Mouse (Mus musculus): ENCODE data around the gene Nr2e1.

DNA sequence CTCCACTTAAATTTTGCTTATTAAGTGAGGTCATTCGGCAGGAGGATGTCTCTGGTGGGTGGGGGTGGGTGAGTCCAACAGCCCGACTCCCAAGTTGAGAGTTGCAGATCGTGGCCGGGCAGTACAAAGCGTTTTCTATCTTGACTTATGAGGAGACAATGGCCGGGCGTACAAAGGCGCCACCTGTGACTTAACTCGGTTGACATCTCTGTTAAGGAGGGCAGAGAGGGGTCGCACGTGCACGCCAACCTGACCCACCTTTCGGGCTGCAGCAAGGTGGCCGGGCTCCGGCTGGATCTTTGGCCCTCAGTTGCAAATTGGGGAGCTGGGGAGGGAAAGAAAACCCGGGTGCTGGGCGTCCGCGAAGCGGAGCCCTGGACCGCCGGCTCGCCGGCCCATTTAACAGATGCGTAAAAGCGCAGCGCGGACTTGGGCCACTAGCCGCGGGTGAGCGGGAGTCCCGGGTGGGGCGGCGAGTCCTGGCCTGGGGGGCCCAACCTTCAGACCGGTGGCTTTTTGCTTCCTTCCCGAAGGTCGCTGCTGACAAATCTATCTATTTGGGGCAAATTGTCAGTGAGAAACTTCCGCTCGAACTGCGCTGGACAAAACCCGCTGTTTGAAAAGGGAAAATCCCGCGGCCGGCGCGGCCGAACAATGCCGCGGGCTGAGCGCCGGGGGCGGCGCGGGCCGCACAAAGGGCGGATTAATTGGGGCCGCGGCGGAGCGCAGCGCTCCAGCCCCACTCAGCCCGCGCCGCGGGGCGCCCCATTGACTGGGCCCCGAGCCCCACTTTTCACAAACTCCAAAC is 8.0 kb upstream of the Nr2e1 start:
- TF ChIP-seq EP300 (IDR thresholded peaks at IDR 0.05; ENCODE audit: low read depth) (no peak), CTCF (IDR thresholded peaks at IDR 0.05; ENCODE audit: low read depth) (no peak)

All from liver, postnatal 0 days (tissue).